Mouse (Mus musculus) brain, embryonic 14.5 days (tissue): Measurements from ENCODE around the gene Ganab. TPM values are rescaled to one million over a fixed set of nuclear protein-coding genes. Genes with fewer than 3 reads are reported as not detected.
"Not testable (repeated sequence)": the region's sequence is repeated elsewhere in the genome, so short reads cannot be mapped to it uniquely, and the experiment has no call there.

Experiments
- DNase-seq: peaks from one replicate; pipeline ENCODE4 v3.0.0-alpha.2; 2011; ENCODE audit warnings: low read depth
- CTCF ChIP-seq: fragments of 200-500 bp; IDR thresholded peaks from 2 replicates; pipeline ENCODE4 v1.5.1; 2012; ENCODE audit warnings: inconsistent platforms, mild to moderate bottlenecking, moderate library complexity, borderline replicate concordance; ENCODE audit not compliant: insufficient read depth, insufficient read length; ENCODE audit errors: extremely low read depth
- POLR2A ChIP-seq: fragments of 200-500 bp; IDR thresholded peaks from 2 replicates; pipeline ENCODE4 v1.6.1; 2012; ENCODE audit warnings: mild to moderate bottlenecking, inconsistent platforms, borderline replicate concordance; ENCODE audit not compliant: poor library complexity, insufficient read depth, insufficient read length, severe bottlenecking; ENCODE audit errors: extremely low read depth
- polyA plus RNA-seq: library from polyadenylated mRNA; depleted of rRNA; stranded (reverse); fragments of >200 nt; gene quantifications from 2 replicates; pipeline ENCODE4 v1.2.3, GENCODE M21; 2012

Ganab gene
- polyA plus RNA-seq, 1 experiment: 155 TPM

DNA sequence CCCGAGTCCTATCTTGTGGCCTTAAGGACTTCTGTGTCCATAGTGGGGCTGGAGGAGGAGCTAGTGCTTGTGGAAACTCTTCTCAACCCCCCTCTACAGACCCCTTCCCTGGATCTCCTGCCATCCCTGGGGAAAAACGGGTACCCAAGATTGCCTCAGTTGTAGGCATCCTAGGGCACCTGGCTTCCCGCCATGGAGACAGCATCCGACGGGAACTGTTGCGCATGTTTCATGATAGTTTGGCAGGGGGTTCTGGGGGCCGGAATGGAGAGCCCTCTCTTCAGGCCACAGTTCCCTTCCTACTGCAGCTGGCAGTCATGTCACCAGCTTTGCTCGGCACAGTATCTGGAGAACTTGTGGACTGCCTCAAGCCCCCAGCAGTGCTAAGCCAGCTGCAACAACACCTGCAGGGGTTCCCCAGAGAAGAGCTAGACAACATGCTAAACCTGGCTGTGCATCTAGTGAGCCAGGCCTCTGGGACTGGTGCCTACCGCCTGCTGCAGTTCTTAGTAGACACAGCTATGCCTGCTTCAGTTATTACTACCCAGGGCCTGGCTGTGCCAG, 2.4 kb upstream of the Ganab start:
- DNase-seq: no peak
- no peak for TF ChIP-seq CTCF

DNA sequence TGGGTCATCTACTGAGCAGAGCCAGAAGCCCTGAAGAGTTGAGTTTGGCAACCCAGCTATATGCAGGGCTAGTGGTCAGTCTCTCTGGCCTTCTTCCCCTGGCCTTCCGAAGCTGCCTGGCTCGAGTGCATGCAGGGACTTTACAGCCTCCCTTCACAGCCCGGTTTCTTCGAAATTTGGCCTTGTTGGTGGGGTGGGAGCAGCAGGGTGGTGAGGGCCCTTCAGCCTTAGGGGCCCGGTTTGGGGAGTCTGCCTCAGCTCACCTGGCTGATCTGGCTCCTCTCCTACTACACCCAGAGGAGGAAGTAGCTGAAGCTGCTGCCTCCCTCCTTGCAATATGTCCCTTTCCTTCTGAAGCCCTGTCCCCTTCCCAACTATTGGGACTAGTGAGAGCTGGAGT, 1.6 kb upstream of the Ganab start:
- DNase-seq: not testable (repeated sequence)

DNA sequence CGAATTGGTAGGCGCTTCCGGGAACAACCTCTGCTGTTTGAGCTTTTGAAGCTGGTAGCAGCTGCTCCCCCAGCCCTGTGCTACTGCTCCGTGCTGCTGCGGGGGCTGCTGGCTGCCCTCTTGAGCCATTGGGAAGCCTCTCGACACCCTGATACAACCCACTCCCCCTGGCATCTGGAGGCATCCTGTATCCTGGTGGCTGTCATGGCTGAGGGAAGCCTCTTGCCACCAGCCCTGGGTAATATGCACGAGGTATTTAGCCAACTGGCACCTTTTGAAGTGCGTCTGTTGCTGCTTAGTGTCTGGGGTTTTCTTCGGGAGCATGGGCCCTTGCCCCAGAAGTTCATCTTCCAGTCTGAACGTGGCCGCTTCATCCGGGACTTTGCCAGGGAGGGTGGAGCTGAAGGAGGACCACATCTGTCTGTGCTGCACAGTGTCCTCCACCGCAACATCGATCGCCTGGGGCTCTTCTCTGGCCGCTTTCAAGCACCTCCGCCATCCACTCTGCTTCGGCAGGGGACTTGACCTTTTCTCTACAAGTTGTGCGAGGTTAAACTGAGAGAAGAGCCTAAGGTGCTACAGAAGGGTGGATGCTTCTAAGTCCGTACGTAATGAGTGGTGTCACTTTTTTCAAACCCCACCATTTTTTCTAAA, 533 bp upstream of the Ganab start:
- peak; percentile 41 for DNase-seq

DNA sequence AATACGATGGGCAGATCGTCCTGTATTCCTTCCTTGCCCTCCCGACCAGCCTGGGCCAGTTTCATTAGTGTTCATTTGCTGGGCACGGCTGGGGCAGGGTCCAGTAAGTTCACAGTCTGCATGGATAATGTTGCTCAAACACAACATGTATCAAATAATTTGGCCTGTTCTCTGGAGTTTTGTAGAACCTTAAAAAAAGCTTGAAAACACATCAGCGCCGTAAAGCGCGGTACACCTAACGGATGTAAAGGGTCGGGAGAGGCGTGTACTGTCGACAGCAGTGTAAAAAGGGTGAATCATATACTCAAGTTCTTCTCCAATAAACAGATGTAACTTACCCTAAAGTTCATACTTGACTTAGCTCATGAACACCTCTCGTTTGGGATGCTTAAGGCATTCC, 705 bp downstream of the Ganab start:
- no peak for DNase-seq
- no peak for TF ChIP-seq POLR2A

DNA sequence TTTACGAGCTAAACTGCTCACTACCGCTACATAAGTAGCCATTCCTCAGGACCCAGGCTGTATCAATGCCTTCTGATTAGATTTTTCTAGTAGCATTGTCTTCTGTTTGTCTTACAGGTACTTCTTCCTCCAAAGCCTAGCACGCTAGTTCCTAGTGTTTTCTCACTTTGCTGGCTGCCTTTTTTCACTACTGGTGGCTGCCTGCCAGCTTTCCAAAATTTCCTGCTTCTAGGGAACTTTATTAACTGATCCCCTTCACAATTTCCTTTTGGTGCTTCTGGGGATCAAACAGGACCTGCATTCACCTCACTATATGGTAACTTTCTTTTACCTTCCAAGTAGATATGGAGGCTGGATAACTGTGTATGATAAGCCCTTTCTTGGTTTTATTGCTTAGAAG, 1.2 kb downstream of the Ganab start:
- TF ChIP-seq POLR2A (no peak), CTCF (no peak)
- no peak for DNase-seq

DNA sequence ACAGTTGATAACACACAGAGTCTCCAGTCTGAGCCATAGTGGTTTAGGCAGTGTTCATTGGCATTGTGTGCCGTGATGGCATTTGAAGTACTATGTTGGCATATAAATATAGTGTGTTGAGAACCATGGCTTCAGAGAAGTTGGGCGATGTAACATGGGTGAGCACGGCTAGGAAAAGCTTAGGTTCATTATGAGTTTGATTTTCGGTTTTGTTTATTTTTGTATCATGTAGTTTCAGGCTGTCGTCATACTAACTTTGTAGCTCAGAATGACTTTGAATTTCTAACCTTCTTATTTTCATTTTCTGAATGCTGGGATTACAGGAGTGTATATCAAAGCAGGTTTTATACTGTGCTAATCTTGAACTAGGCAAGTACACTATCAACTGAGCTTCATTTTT, 5.5 kb downstream of the Ganab start:
- no peak for DNase-seq
- no peak for TF ChIP-seq CTCF

DNA sequence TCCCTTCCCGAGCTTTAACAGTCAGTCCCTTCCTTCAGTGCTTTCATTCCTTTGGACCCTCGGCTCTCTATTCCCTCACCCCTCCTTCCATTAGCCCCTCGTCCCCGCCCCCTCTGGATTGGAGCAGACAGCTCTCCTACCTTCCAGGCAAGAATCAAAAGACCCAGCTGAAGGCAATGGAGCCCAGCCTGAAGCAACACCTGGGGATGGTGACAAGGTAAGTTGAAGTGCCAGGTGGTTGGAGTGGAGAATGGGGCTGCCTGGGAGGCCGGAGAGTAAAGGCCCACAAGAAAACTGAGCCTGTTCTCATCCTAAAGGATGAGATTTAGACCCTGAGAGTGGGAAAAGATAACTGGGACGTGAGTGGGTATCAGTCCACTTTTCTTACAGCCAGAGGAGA, 10.7 kb downstream of the Ganab start:
- TF ChIP-seq POLR2A (no peak), CTCF (no peak)
- no peak for DNase-seq

DNA sequence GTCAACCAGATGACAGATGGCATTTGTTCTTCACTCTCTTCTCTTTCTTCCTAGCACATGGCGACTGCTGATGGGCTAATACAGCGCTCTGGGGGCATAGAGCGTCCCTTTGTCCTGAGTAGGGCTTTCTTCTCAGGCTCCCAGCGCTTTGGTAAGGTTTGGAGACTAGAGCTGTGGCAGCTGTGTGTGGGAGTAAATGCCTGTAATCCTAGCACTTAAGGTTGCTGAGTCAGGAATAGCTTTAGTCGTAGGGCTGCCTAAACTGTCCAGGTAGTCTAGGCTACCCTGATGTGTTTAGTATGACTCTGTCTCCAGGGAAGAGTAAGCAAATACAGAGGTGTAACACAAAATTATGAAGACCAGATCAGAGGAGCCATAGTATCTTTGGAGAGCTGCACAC, 13.9 kb downstream of the Ganab start:
- TF ChIP-seq CTCF (no peak), POLR2A (no peak)
- DNase-seq: no peak

DNA sequence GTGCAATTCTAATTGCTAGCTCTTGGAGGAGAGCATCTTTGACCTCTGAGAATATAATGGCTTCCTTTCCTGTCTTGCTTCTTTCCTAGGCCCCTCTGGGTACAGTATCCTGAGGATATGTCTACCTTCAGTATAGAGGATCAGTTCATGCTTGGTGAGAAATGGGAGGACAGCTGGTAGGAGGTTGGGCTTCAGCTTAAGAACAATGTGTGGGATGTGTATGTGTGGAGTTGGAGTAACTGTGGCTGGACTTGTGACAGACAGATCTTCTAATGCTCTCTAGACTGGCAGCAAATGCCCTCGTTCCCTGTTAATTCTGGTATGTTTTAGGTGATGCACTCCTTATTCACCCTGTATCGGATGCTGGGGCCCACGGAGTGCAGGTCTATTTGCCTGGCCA, 16.3 kb downstream of the Ganab start:
- TF ChIP-seq CTCF (no peak), POLR2A (no peak)
- DNase-seq: no peak

DNA sequence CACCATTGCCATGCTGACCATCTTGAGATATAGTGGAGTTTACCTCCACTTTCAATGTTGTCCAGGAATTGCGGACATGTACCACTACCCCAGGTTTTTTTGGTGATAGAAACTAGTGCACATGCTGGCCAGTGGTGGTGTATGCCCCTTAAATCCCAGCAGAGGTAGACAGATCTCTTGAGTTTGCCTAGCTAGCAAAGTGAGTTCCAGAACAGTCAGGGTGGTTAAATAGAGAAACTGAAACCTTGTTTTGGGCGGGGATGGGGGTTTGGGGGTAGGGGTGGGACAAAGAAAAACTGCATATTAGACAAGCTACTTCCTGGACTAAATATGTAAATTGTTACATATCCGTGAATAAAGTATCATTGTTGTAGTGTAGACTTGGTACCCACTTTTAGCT, 21.1 kb downstream of the Ganab start:
- DNase-seq: no peak
- TF ChIP-seq POLR2A (no peak), CTCF (no peak)

DNA sequence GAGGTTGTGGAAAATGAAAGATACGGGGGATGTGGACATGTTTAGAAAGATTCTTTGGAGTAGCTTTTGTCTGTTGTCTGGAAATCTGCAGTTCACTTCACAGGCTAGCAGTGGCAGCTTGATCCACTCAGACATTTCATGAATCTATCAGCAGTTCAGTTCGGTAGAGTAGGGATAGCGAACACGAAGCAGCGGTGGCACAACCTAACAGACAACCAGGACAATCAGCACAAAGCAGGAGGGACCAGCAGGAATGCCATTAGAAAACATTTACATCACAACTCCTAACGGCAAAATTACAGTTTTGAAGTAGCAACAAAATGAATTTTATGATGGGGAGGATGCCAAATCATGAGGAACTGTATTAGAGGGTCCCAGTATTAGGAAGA, 21.8 kb downstream of the Ganab start:
- DNase-seq: no peak
- TF ChIP-seq CTCF (no peak), POLR2A (no peak)

DNA sequence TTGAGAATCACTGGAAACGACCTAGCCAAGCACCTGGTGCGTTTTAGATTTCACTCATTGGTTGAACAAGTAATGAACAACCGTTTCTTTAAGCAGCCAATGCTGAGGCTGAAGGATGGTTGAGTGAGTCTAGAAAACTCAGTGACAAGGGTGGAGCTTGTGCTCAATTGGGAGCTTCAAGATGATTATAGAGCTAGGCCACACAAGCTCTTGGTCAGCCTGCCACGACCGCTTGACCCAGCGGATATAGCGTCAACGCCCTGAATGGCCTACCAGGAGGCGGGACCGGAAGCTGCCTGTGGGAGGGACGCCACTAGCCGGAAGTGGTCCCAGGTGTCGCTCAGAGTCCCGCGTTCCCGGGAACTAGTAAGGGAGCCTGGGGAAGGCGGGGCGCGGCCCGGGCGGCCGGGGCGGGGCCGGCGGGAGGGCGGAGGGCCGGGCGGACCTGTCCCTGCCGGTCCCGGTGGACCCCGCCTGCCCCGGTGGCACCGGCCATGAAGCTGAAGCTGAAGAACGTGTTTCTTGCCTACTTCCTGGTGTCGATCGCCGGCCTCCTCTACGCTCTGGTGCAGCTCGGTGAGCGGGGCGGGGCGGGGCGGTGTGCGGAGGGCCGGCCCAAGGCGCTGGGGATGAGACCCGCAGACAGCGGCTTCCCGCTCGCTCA, 22.3 kb downstream of the Ganab start, which contains the start of gene B3gat3:
Gene B3gat3 (plus strand): TSS at position 302 of the 664 bp plus-strand sequence.
- DNase-seq: peak; percentile 96
- TF ChIP-seq CTCF (no peak), POLR2A (peak; percentile 31; the same call in 1 of the 2 replicates)

DNA sequence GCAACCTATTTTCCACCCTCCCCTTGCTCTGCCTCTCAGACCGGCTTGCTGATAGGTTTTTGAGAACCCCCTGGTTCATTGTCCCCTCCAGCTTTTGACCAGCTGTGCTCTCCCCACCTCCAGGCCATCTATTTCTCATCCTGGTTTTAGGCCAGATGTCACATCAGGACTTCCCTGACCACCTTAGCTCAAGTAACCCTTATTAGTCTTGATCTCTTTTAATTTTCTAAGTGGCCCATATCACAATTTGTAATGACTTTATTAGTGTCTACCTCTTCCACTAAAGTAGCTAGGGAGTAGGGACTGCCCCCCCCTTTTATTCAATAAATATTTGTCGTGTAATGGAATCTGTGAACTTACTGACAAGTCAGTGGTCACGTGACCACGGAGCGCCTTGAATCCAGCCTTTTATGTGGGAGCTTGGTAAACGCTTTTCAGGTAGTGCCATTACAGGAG, 23.0 kb downstream of the Ganab start:
- peak; percentile 73 for DNase-seq

DNA sequence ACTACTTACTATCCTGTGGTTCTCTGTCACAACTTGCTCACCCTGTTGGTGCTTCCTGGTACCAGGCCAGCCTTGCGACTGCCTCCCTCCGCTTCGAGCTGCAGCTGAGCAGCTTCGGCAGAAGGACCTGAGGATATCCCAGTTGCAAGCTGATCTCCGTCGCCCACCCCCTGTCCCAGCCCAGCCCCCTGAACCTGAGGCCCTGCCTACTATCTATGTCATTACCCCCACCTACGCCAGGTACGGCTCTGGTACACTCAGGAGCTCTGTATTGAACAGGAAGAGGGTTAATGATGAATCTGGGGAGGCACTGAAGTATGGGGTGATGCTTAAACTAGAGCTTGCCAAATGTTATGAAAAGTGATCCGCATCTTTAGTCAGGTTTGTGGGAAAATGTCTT, 23.9 kb downstream of the Ganab start:
- no peak for DNase-seq
- no peak for TF ChIP-seq POLR2A
- no peak for TF ChIP-seq CTCF

More for the DNA sequence above, 23.0 kb downstream of the Ganab start:
- TF ChIP-seq CTCF (no peak), POLR2A (no peak)

DNA sequence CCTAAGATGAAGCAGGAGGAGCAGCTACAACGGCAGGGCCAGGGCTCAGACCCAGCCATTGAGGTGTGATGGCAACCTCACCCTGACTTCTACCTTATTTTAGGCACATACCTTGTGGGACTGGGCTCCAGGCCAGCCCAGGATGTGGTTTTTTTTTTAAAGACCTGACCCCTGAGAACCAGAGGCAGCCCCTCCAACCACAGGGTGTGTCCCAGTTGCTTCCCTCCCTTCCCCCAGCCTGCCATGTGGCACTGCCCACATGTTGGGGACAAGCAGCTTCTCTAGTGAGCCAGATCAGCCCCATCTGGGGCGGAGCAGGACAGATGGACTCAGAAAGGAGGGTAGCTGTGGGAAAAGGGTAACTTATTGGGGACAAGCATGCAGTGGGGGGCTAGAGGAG, 28.9 kb downstream of the Ganab start:
- DNase-seq: no peak
- TF ChIP-seq CTCF (no peak), POLR2A (no peak)
